Mouse (Mus musculus) c-Kit-positive CD71-positive TER-119-negative erythroid progenitor cells, embryonic 14.5 days (primary cell): ENCODE data around the gene Lima1.

ENCODE experiments used
- DNase-seq: peaks from one replicate; pipeline ENCODE4 v3.0.0-alpha.2; 2013; ENCODE audit warnings: low read depth

The Lima1 gene

GRCm38 (mm10) chr15:99866450-99867221, 8.6 kb downstream of the Lima1 start:
- no peak for DNase-seq

GRCm38 (mm10) chr15:99865942-99866341, 9.3 kb downstream of the Lima1 start:
- DNase-seq: no peak

GRCm38 (mm10) chr15:99865494-99865941, 9.7 kb downstream of the Lima1 start:
- no peak for DNase-seq

GRCm38 (mm10) chr15:99865046-99865445, 10.2 kb downstream of the Lima1 start:
- no peak for DNase-seq

- DNase-seq: no peak
These were observed 11.5 kb downstream of the Lima1 start for GRCm38 (mm10) chr15:99863786-99864185.

- no peak for DNase-seq
These were observed 11.9 kb downstream of the Lima1 start for GRCm38 (mm10) chr15:99863358-99863757.

GRCm38 (mm10) chr15:99862473-99862872, 12.8 kb downstream of the Lima1 start:
- no peak for DNase-seq

- no peak for DNase-seq
These were observed 13.3 kb downstream of the Lima1 start for GRCm38 (mm10) chr15:99861955-99862354.

GRCm38 (mm10) chr15:99861536-99861935, 13.7 kb downstream of the Lima1 start:
- DNase-seq: no peak

GRCm38 (mm10) chr15:99859644-99860392, 15.4 kb downstream of the Lima1 start:
- DNase-seq: no peak

GRCm38 (mm10) chr15:99857479-99857878, 17.8 kb downstream of the Lima1 start:
- DNase-seq: no peak

GRCm38 (mm10) chr15:99855119-99855518, 20.1 kb downstream of the Lima1 start:
- no peak for DNase-seq

- DNase-seq: no peak
These were observed 22.5 kb downstream of the Lima1 start for GRCm38 (mm10) chr15:99852606-99853237.

GRCm38 (mm10) chr15:99850265-99850664, 25.0 kb downstream of the Lima1 start:
- DNase-seq: no peak

GRCm38 (mm10) chr15:99847937-99848336, 27.3 kb downstream of the Lima1 start:
- no peak for DNase-seq

GRCm38 (mm10) chr15:99847207-99847881, 27.9 kb downstream of the Lima1 start:
- no peak for DNase-seq

- DNase-seq: no peak
These were observed 28.6 kb downstream of the Lima1 start for GRCm38 (mm10) chr15:99846633-99847032.

GRCm38 (mm10) chr15:99843856-99844255, 31.4 kb downstream of the Lima1 start:
- DNase-seq: no peak

GRCm38 (mm10) chr15:99839910-99840309, 35.3 kb downstream of the Lima1 start:
- no peak for DNase-seq

- DNase-seq: no peak
These were observed 36.0 kb downstream of the Lima1 start for GRCm38 (mm10) chr15:99839165-99839840.

GRCm38 (mm10) chr15:99837561-99837960, 37.7 kb downstream of the Lima1 start:
- DNase-seq: no peak

- DNase-seq: no peak
These were observed 40.1 kb downstream of the Lima1 start for GRCm38 (mm10) chr15:99835191-99835590.
